Mouse (Mus musculus): ENCODE measurements around the gene Sco2.

GRCm38 (mm10) chr15:89396883-89397282 lies 23.2 kb upstream of the Sco2 start:
- TF ChIP-seq POLR2A (IDR thresholded peaks at IDR 0.05; ENCODE audit: control insufficient read depth, extremely low read depth, insufficient read depth, low read length, poor library complexity) (no peak), CTCF (IDR thresholded peaks at IDR 0.05; ENCODE audit: borderline replicate concordance, control insufficient read depth, extremely low read depth, insufficient read depth, low read length, poor library complexity) (no peak)

Data from thymus, adult 2 months (tissue).